Mouse (Mus musculus) midbrain, postnatal 0 days (tissue): ENCODE results near the gene Psmd12. TPM values are rescaled to one million over a fixed set of nuclear protein-coding genes. Genes with fewer than 3 reads are reported as not detected.
A peak's percentile ranks its signal among the peaks of the same experiment; 100 is the strongest.

Experiments used
- ATAC-seq: fragments of 200-750 bp; cut with Nextera tagmentation; 2 replicates; pipeline ENCODE4 v1.8.0; 2017; ENCODE audit warnings: moderate number of reproducible peaks, mild to moderate bottlenecking, moderate TSS enrichment, moderate library complexity; ENCODE audit not compliant: low FRiP score
- DNase-seq: peaks from one replicate; pipeline ENCODE4 v3.0.0-alpha.2; 2015; ENCODE audit warnings: low spot score
- H3K27ac ChIP-seq: fragments of 300-500 bp; sonication (generic); 2 replicates; pipeline ENCODE4 v1.5.1; 2014; ENCODE audit warnings: low read depth, mild to moderate bottlenecking, low read length, mixed read lengths
- H3K27me3 ChIP-seq: fragments of 300-500 bp; sonication (generic); 2 replicates; pipeline ENCODE4 v1.6.1; 2014; ENCODE audit warnings: low read length, control low read depth, mixed read lengths; ENCODE audit not compliant: insufficient read depth
- H3K36me3 ChIP-seq: fragments of 300-500 bp; sonication (generic); 2 replicates; pipeline ENCODE4 v1.6.1; 2014; ENCODE audit warnings: low read length, control low read depth, mixed read lengths; ENCODE audit not compliant: insufficient read depth
- H3K4me1 ChIP-seq: fragments of 300-500 bp; sonication (generic); 2 replicates; pipeline ENCODE4 v1.6.1; 2014; ENCODE audit warnings: mild to moderate bottlenecking, control low read depth, antibody characterized with exemption, low read length, mixed read lengths; ENCODE audit not compliant: insufficient read depth
- H3K4me2 ChIP-seq: fragments of 300-500 bp; sonication (generic); 2 replicates; pipeline ENCODE4 v1.6.1; 2014; ENCODE audit warnings: low read depth, mild to moderate bottlenecking, low read length, mixed read lengths; ENCODE audit not compliant: poor library complexity, severe bottlenecking
- H3K4me3 ChIP-seq: fragments of 300-500 bp; sonication (generic); 2 replicates; pipeline ENCODE4 v1.5.1; 2014; ENCODE audit warnings: low read depth, mild to moderate bottlenecking, low read length, moderate library complexity
- H3K9ac ChIP-seq: fragments of 300-500 bp; sonication (generic); replicated peaks from 2 replicates; pipeline ENCODE4 v1.6.1; 2014; ENCODE audit warnings: mild to moderate bottlenecking, low read length, moderate library complexity, mixed read lengths; ENCODE audit not compliant: poor library complexity, severe bottlenecking
- H3K9me3 ChIP-seq: fragments of 300-500 bp; sonication (generic); 2 replicates; pipeline ENCODE4 v1.6.1; 2016; ENCODE audit warnings: low read length, control low read depth
- CTCF ChIP-seq: IDR thresholded peaks from 2 replicates; pipeline ENCODE4 v1.5.1; 2016; ENCODE audit warnings: antibody characterized with exemption, mild to moderate bottlenecking
- WGBS: fragments of 180-500 bp; shearing (Covaris S2); extraction: QIAGEN DNeasy Blood & Tissue Kit; methylation state at CpG from one replicate; pipeline ENCODE4 v1.1.7; 2014; 5-methylcytosine and 5-hydroxymethylcytosine counted together
- polyA plus RNA-seq: library from polyadenylated mRNA; unstranded; fragments of >200 nt; fragmentation: Nextera tagmentation; extraction: Ambion mirVana; gene quantifications from 2 replicates; pipeline ENCODE4 v1.2.1, GENCODE M21; 2015
- total RNA-seq: library from RNA; depleted of rRNA; stranded (reverse); fragments of >200 nt; gene quantifications from 2 replicates; pipeline ENCODE4 v1.2.3, GENCODE M21; 2014

Psmd12 gene
- total and polyA plus RNA-seq, 2 experiments from 2014 or later = 39.6 to 156 TPM

DNA sequence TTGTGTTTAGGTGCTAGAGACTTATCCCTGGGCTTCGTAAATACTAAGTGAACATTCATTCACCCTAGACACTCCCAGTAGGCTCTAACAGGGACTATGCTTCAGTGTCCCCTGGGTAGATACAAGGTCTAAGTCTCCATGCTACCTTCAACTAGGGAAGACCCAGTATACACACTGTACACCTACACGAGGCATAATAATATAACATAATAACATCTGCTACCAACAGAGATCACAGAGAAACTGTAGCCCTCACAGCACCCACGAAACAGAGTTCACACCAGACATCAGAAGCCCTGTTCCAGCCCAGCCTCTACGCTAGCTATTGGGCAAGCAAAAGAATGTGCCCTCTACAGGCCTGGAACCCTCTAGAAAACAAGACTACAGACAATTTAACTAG lies 14.2 kb upstream of the Psmd12 start:
- Histone ChIP-seq H3K4me2 (no peak overlapping the region), H3K4me3 (no peak overlapping the region), H3K36me3 (no peaks in the 10 kb centered on the region), H3K9ac (no peak overlapping the region), H3K4me1 (peaks cover 6% of the 10 kb centered on the region), H3K9me3 (no peaks in the 10 kb centered on the region), H3K27me3 (no peaks in the 10 kb centered on the region), H3K27ac (no peak overlapping the region)
- TF ChIP-seq CTCF = no peak
- DNase-seq = no peak
- ATAC-seq = no peak
- WGBS = 93% methylated on average over 4 of the region's 4 CpGs

DNA sequence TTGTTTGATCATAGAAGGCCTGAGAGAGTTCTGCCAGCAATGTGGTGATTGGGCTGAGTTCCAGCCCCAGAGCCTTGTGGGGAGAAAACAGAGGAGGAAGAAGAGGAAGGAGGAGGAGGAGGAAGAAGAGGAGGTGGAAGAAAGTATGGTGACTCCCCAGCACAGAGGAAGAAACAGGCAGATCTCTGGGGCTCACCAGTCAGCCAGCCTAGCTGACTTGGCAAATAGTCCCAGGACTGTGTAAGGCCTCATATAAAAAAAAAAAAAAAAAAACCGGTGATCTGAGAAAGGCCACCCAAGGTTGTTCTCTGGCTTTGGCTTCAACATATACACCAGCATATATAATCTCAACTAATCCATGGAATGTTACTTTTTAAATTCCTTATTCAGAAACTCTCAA lies 13.3 kb upstream of the Psmd12 start:
- Histone ChIP-seq H3K36me3 (no peaks in the 10 kb centered on the region), H3K27ac (no peak overlapping the region), H3K27me3 (no peaks in the 10 kb centered on the region), H3K4me3 (no peak overlapping the region), H3K4me2 (no peak overlapping the region), H3K9ac (no peak overlapping the region), H3K4me1 (peaks cover 6% of the 10 kb centered on the region), H3K9me3 (no peaks in the 10 kb centered on the region)
- ATAC-seq = no peak
- DNase-seq = no peak
- WGBS = 71% methylated on average over 1 of the region's 1 CpGs
- TF ChIP-seq CTCF = no peak

DNA sequence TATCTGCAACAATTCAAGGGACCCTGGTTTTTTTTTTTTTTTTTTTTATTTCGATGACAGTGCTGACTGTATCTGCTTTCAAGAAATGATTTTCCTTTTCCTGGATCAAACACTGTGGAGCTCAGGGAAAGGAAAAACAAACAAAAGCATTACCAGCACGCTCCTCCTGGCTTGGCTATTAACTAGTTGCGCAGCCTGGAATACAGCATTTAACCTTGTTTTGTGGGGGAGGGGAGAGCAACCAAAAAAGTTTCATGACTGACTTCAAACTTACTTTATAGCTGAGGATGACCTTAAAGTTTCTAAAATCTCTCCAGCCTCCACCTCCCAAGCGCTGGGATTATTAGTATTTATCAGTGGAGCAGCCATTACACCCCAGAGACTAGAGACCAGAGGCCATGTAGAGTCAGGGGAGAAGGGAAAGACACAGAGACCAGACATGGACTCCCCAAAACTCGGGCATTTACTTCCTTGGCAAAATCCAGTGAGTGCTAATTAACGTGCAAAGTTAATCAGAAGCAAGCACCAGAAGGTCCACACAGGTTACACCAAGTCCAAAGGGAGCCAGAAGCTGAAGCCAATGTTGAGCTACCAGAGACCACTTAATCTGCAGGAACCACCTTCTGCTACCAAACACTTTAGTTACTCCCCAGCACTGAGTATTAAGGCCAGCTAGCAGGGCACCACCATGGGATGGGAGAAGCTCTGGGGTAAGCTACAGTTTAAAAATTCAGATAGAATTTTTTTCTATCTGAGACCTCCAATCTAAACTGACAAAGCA lies 12.5 kb upstream of the Psmd12 start:
- Histone ChIP-seq H3K27me3 (no peaks in the 10 kb centered on the region), H3K4me1 (peaks cover 6% of the 10 kb centered on the region), H3K4me2 (no peak overlapping the region), H3K9ac (no peak overlapping the region), H3K36me3 (no peaks in the 10 kb centered on the region), H3K9me3 (no peaks in the 10 kb centered on the region), H3K27ac (no peak overlapping the region), H3K4me3 (no peak overlapping the region)
- DNase-seq = no peak
- WGBS = 78% methylated on average over 6 of the region's 6 CpGs
- no peak for TF ChIP-seq CTCF
- no peak for ATAC-seq

DNA sequence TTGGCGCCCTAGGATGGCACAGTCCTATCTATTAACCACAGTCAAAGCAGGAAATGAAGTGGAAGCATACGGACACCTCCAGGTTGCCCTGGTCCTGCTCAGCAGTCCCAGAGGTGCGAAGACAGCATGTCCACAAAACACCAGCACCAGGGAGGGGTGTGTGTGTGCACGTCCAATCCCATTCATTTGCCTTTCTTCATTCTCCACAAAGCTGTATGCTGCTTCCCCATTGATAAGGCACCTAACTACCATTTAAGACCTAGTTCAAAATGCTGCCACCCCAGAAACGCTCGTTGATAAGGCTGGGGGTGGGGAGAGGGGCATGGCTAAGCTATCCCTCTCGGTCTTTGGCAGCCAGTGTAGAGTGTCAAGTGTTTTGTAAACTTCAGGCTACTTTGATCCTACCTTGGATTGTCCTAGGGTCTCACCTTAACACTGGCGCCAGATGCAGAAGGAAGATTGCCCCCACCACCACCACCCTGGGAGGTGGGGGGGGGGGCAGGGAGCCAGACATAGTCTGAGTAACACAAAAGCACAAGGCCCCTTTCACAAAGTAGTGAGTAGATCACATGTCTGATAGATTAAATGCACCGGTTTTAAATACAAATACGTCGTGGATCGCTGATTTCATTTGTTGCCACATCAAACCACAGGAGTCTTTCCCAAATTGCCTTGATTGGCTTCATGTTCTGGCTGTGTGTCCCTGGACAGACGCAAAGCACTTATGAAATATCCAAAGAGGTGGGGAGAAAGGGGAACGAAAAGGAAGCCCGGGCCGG lies 10.8 kb upstream of the Psmd12 start:
- 18% methylated on average over 16 of the region's 16 CpGs for WGBS
- no peak for TF ChIP-seq CTCF
- no peak for DNase-seq

DNA sequence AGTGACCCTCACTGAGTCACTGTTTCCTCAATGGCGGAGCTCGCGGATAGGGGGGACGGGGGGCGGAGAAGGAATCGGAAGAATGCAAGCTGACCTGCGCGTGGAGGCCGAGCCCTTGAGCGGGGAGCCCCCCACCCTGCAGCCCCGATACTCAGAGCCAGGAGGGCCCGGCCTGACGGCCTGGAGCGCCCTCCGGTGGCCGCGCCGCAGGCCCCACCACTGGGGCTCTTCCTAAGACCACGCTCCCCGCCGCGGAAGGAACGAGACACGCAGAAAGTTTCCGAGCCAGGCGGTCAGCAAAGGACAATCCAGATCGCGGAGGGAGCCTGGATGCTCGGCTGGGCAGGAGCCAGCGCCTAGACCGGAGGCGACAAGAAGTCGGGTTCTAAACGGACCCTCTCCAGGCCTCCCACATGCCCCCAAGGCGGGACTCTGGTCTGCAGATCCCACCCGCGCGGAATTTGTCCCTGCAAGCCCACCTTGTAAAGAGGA lies 10.2 kb upstream of the Psmd12 start:
- Histone ChIP-seq H3K4me1 (peaks cover 6% of the 10 kb centered on the region), H3K36me3 (no peaks in the 10 kb centered on the region), H3K27ac (peak overlapping the region; percentile 55), H3K4me3 (peak overlapping the region; percentile 90), H3K27me3 (no peaks in the 10 kb centered on the region), H3K9ac (peak overlapping the region; percentile 66), H3K4me2 (peak overlapping the region; percentile 71), H3K9me3 (no peaks in the 10 kb centered on the region)
- ATAC-seq (peak; percentile 89), DNase-seq (peak; percentile 88)
- WGBS = under 1% methylated on average over 37 of the region's 38 CpGs
- TF ChIP-seq CTCF = peak; percentile 92

More for the DNA sequence above, 10.8 kb upstream of the Psmd12 start:
- Histone ChIP-seq H3K27me3 (no peaks in the 10 kb centered on the region), H3K9me3 (no peaks in the 10 kb centered on the region), H3K27ac (peak overlapping the region; percentile 55), H3K9ac (peak overlapping the region; percentile 66), H3K4me1 (peaks cover 6% of the 10 kb centered on the region), H3K4me2 (peak overlapping the region; percentile 71), H3K4me3 (peak overlapping the region; percentile 90), H3K36me3 (no peaks in the 10 kb centered on the region)
- ATAC-seq = no peak
